8 mouse cellular contexts compared by ENCODE assay signal in the genomic region with DNA sequence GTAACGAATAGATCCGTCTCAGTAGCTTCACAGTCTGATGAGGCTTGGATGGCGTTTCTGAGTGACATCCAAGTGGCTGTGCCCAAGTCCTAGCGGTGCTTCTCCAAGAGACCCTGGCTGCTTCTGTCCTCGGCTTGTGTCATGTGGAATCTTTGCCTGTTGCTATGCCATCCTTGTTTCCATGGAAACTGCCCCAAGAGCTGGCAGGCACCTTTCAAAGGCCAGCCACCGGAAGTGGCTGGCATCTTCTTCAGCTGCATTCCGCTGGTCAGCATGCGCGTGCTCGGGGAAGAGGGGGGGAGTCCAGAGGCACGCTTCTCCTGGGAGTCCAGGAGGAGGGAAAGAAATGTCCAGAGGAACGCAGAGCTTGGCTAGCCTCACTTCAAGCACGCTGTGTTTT.
DNase-seq lines count a peak whose midpoint lies in the region; ATAC-seq and TF ChIP-seq lines count a peak whose summit lies in the region.

No protein-coding gene starts in this region.

- WGBS in cerebellum, adult 2 months, result 2% methylated on average over 13 of the region's 13 CpGs
- 10% methylated on average over 13 of the region's 13 CpGs for WGBS in forebrain, embryonic 13.5 days
- 28% methylated on average over 13 of the region's 13 CpGs for WGBS in neural tube, embryonic 13.5 days
- 59% methylated on average over 13 of the region's 13 CpGs for WGBS in intestine, postnatal 0 days
- WGBS in limb, embryonic 10.5 days, result 60% methylated on average over 13 of the region's 13 CpGs

- no peak for TF ChIP-seq POLR2A in cerebellum, adult 2 months (IDR thresholded peaks at IDR 0.05; ENCODE audit: borderline replicate concordance, insufficient read depth, low read length)

- H3K27ac ChIP-seq in cerebellum, adult 2 months (ENCODE audit: insufficient read depth, low read length), result no peak overlapping the region
- no peak overlapping the region; the same call in 1 of the 2 replicates for H3K27ac ChIP-seq in forebrain, embryonic 13.5 days
- H3K27ac ChIP-seq in neural tube, embryonic 13.5 days (replicated peaks), result no peak overlapping the region
- H3K27ac ChIP-seq in intestine, postnatal 0 days (ENCODE audit: low read depth, low read length), result no peak overlapping the region
- no peak overlapping the region for H3K27ac ChIP-seq in limb, embryonic 10.5 days

- peak overlapping the region; percentile 49 for H3K4me2 ChIP-seq in forebrain, embryonic 13.5 days
- peak overlapping the region; percentile 40 for H3K4me2 ChIP-seq in neural tube, embryonic 13.5 days
- no peak overlapping the region for H3K4me2 ChIP-seq in intestine, postnatal 0 days (replicated peaks; ENCODE audit: low read depth)

- no peak overlapping the region for H3K4me3 ChIP-seq in cerebellum, adult 2 months (replicated peaks; ENCODE audit: insufficient read depth, low read depth, low read length)
- 0 out of 2 replicates have a peak overlapping the region, but pooled peaks have one; percentile 3 for H3K4me3 ChIP-seq in forebrain, embryonic 13.5 days
- H3K4me3 ChIP-seq in neural tube, embryonic 13.5 days, result no peak overlapping the region
- H3K4me3 ChIP-seq in intestine, postnatal 0 days (ENCODE audit: low read depth, low read length), result no peak overlapping the region
- no peak overlapping the region for H3K4me3 ChIP-seq in limb, embryonic 10.5 days

- no peaks in the 10 kb centered on the region for H3K4me1 ChIP-seq in cerebellum, adult 2 months (ENCODE audit: control insufficient read depth, insufficient read depth, low read length)
- peaks cover 23% of the 10 kb centered on the region for H3K4me1 ChIP-seq in forebrain, embryonic 13.5 days
- peaks cover 21% of the 10 kb centered on the region for H3K4me1 ChIP-seq in neural tube, embryonic 13.5 days (replicated peaks)
- no peaks in the 10 kb centered on the region for H3K4me1 ChIP-seq in intestine, postnatal 0 days (replicated peaks; ENCODE audit: control insufficient read depth, insufficient read depth, low read length)
- H3K4me1 ChIP-seq in limb, embryonic 10.5 days, result peaks cover 4% of the 10 kb centered on the region; the same call in 1 of the 2 replicates

- peak; percentile 77 for ATAC-seq in forebrain, embryonic 13.5 days
- peak; percentile 89 for ATAC-seq in neural tube, embryonic 13.5 days (ENCODE audit: low read depth)
- no peak for ATAC-seq in intestine, postnatal 0 days

- DNase-seq in cerebellum, adult 2 months, result peak; percentile 25 to 58
- peak; percentile 89 for DNase-seq in layer of hippocampus, adult 9-11 months
- no peak for DNase-seq in thymus, adult 18-20 months
- DNase-seq in limb, embryonic 10.5 days (ENCODE audit: low spot score), result no peak
- no peak for DNase-seq in thymus, postnatal 25 days

- H3K36me3 ChIP-seq in forebrain, embryonic 13.5 days (ENCODE audit: poor library complexity, severe bottlenecking), result no peaks in the 10 kb centered on the region
- no peaks in the 10 kb centered on the region for H3K36me3 ChIP-seq in neural tube, embryonic 13.5 days
- no peaks in the 10 kb centered on the region for H3K36me3 ChIP-seq in intestine, postnatal 0 days (ENCODE audit: control insufficient read depth, insufficient read depth)
- no peaks in the 10 kb centered on the region for H3K36me3 ChIP-seq in limb, embryonic 10.5 days

- H3K27me3 ChIP-seq in cerebellum, adult 2 months (ENCODE audit: control insufficient read depth, insufficient read depth, low read length), result no peaks in the 10 kb centered on the region; the same call in 1 of the 2 replicates
- no peaks in the 10 kb centered on the region for H3K27me3 ChIP-seq in forebrain, embryonic 13.5 days
- no peaks in the 10 kb centered on the region for H3K27me3 ChIP-seq in neural tube, embryonic 13.5 days
- no peaks in the 10 kb centered on the region for H3K27me3 ChIP-seq in intestine, postnatal 0 days (replicated peaks; ENCODE audit: control insufficient read depth, insufficient read depth, low read length)
- H3K27me3 ChIP-seq in limb, embryonic 10.5 days (ENCODE audit: low read depth, poor library complexity, severe bottlenecking), result no peaks in the 10 kb centered on the region

- peak overlapping the region; percentile 45; the same call in 1 of the 2 replicates for H3K9ac ChIP-seq in forebrain, embryonic 13.5 days
- H3K9ac ChIP-seq in neural tube, embryonic 13.5 days, result no peak overlapping the region
- H3K9ac ChIP-seq in intestine, postnatal 0 days (ENCODE audit: low read depth, low read length), result no peak overlapping the region

- H3K9me3 ChIP-seq in forebrain, embryonic 13.5 days (replicated peaks), result no peaks in the 10 kb centered on the region
- no peaks in the 10 kb centered on the region for H3K9me3 ChIP-seq in neural tube, embryonic 13.5 days
- H3K9me3 ChIP-seq in intestine, postnatal 0 days (ENCODE audit: control insufficient read depth), result no peaks in the 10 kb centered on the region
- H3K9me3 ChIP-seq in limb, embryonic 10.5 days (replicated peaks), result no peaks in the 10 kb centered on the region

- no peak for TF ChIP-seq CTCF in cerebellum, adult 2 months (IDR thresholded peaks at IDR 0.05; ENCODE audit: borderline replicate concordance, insufficient read depth, low read depth, low read length)
- no peak for TF ChIP-seq CTCF in intestine, postnatal 0 days (IDR thresholded peaks at IDR 0.05; ENCODE audit: low read depth)

Comparison
In these comparisons a context has a peak if more than half of its experiments do, and no peak if none do; other contexts are left out.
1. DNase-seq: peak in cerebellum, adult 2 months (2 of 2) and layer of hippocampus, adult 9-11 months (single experiment); none in thymus, adult 18-20 months (0 of 2), limb, embryonic 10.5 days (single experiment) and thymus, postnatal 25 days (single experiment).